Mouse (Mus musculus): ENCODE data around the gene Kansl2.

GRCm38 (mm10) chr15:98536828-98537510 is 2.9 kb upstream of the Kansl2 start:
- no peak for TF ChIP-seq CTCF (IDR thresholded peaks at IDR 0.05; ENCODE audit: low read depth)
- TF ChIP-seq EP300 (IDR thresholded peaks at IDR 0.05; ENCODE audit: low read depth) = no peak
